Mouse (Mus musculus): ENCODE results near the gene Ston2.

The Ston2 gene

DNA sequence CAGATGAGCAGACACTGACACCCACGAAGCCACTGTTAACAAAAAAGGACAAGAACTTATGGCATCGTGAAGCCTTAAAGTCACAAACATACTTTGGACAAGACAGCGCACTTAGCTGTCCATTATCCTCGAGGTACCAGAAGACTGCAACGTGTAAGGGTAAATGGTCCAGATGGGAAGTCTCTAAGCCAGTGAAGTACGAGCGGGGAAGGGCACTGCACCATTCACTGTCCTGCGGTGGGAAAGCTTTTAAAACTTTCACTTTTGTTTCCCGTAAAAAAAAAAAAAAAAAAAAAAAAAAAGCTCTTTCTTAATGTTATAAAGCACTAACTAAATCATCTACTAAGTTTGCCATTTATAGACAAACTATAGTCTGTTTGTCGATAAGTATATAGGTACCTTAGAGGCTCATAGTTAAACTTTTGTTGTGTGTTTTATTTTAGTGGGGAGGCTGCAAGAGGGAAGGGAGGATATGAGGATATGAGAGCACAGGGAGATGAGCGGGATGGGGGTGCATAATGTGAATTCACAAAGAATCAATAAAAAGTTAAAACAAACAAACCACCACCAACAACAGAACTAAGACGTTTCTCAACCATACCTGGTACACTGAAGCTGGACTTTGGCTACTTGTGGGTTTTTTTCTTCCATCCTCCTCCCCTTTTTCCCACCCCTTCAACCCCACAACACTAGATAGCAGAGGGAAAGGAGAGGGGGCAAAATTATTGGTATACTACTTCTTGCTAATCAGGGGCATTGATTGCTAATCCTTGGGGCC is 127.4 kb downstream of the Ston2 start:
- DNase-seq (ENCODE audit: low spot score): no peak

- DNase-seq (ENCODE audit: low spot score): no peak
Observed at GRCm38 (mm10) chr12:91654399-91655122, 133.6 kb downstream of the Ston2 start.

DNA sequence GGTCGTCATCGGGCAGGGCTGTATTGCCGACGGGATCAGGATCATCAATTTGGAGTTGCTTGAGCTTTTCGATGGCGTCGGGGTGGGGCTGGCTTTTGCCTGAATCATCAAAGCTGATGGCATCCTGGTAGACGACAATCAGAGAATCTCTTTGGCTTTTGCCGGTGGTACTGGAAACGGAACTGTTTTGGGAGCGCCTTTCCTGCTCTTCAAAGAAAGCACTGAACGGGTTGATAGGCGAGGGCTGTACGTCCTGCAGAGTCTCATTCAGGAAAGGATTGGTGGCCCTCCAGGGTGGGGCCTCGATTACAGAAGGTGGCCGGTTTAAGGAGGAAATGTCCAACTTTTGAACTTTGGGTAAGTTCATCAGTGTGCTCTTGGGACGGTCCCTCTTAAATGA is 139.8 kb downstream of the Ston2 start:
- DNase-seq (ENCODE audit: low spot score): no peak

GRCm38 (mm10) chr12:91645361-91646123 is 142.6 kb downstream of the Ston2 start:
- DNase-seq (ENCODE audit: low spot score): no peak

GRCm38 (mm10) chr12:91643221-91643620 is 145.0 kb downstream of the Ston2 start:
- DNase-seq (ENCODE audit: low spot score): no peak

DNA sequence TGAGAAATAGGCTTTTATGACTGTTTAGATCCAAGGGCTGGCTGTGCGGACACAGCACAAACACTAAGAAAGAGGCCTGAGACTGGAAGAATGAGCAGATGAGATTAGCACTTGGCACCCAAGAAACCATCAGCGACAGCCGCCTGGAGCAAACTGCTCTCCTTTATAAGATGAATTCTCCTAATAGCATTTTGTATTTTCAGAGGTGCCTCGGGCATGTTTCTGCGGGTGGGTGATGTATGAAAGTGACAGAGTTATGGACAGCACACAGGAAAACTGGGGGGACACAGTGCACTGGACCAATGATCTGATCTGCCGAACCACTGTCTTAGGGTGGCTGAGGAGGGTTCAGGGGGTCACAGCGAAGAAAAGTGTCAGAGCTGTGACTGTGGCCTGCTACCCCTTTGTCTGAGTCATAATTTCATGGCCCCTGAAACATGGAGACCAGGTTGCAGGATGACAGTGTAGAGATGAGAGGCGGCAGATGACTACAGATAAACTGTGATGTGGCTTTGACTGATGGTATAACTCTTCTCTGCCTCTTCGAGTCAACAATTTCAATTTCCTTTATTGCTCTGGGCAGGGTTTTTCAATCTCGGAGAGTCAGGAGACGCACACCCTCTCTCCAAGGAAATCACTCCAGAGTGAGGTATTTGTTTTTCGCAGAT is 145.6 kb downstream of the Ston2 start:
- DNase-seq (ENCODE audit: low spot score): no peak

- DNase-seq (ENCODE audit: low spot score): no peak
Observed at GRCm38 (mm10) chr12:91641631-91642141, 146.5 kb downstream of the Ston2 start.

DNA sequence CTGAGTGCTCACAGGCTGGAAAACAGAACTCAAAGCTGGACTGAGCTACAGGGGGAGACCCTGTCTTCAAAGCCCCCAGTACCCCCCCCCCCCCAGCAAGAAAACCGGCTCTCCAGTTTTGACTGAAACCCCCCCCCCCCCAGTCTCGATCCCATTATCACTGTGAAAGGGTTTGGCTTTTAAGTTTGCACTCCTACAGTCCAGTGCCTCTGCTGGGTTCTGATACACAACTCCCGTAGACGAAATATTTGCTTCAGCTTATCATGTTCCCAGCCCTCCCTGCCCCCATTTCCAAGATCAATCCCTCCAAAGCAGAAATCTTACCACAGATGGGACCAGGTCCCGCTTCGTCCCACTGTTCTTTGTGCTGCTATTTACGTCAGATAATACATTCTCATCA is 147.1 kb downstream of the Ston2 start:
- DNase-seq (ENCODE audit: low spot score): no peak

DNA sequence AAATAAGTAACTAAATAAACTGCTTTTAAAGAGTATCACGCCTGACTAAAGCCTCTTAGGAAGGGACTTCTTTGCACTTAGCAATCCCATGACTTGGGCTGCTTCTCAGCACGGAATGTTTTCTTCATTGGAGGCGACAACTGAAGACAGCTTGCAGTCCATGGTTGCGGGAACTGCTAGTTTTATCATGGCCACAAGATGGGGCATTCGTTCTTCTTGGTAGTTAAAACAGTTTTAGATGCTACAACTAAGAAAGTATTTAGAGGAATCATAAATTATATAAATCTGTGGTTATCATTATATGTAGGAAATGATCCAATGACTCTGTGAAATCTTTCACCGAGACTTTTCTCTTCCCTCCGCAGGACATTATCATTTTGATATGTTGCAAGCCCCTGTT is 147.5 kb downstream of the Ston2 start:
- peak; percentile 79 for DNase-seq (ENCODE audit: low spot score)

GRCm38 (mm10) chr12:91638351-91638750 is 149.8 kb downstream of the Ston2 start:
- no peak for DNase-seq (ENCODE audit: low spot score)

GRCm38 (mm10) chr12:91637136-91637909 is 150.9 kb downstream of the Ston2 start:
- no peak for DNase-seq (ENCODE audit: low spot score)

- no peak for DNase-seq (ENCODE audit: low spot score)
Observed at GRCm38 (mm10) chr12:91626482-91626881, 161.7 kb downstream of the Ston2 start.

DNA sequence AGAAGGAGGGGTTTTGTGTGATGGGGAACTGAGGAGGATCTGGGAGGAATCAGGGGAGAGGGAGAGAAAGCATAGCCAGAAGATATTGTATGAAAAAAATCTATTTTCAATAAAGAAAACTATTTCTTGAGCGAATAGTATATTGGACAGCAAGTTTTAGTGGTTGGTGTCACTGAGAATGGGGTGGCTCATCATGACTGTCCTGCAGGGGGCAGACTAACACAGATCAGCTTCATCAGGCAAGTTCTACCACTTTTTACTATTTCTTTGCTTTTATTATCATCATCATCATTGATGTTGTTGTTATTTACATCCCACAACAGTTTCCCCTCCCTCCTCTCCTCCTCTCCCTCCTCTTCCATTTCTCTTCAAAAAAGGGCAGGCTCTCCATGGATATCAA is 163.2 kb downstream of the Ston2 start:
- peak; percentile 39 for DNase-seq (ENCODE audit: low spot score)

DNA sequence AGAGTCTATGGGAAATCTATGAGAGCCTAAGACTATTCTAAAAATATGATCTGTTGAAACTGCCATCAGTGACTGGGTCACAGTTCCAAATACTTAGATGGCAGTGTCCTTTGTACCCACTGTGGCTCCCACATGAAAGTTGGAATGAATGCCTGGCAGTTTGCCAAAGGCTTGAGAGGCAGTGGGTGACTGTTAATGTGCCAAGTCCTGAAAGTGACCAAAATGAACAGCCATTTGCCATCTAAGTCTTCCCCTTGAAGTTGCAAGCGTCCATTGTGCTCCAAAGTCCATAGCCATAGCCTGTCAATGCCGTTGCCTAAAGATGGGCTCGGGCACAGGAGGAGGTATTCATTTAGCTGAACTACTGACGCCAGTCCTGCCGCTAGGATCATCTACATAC is 178.8 kb downstream of the Ston2 start:
- DNase-seq (ENCODE audit: low spot score): no peak

GRCm38 (mm10) chr12:91607678-91608077 is 180.5 kb downstream of the Ston2 start:
- DNase-seq (ENCODE audit: low spot score): no peak

GRCm38 (mm10) chr12:91606651-91607050 is 181.5 kb downstream of the Ston2 start:
- no peak for DNase-seq (ENCODE audit: low spot score)

- DNase-seq (ENCODE audit: low spot score): no peak
Observed at GRCm38 (mm10) chr12:91604600-91604999, 183.6 kb downstream of the Ston2 start.

DNA sequence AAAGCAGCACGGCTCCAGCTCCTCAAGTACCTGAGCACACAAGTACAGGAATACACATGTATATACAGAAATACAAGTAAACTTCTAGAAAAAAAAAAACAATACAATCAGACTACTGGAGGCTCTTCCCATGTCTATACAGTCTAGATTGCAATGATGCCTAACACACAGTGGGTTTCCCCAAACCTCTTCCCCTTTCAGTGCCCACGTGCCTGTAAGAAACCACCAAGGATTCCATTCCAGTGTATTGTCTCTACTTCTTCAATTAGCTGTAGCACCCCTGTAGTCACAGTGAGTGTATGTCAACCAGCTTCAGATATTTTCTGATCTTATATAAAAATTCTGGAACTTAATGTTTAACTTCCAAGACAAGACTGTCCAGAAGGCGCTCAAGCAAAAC is 196.1 kb downstream of the Ston2 start:
- no peak for DNase-seq (ENCODE audit: low spot score)

DNA sequence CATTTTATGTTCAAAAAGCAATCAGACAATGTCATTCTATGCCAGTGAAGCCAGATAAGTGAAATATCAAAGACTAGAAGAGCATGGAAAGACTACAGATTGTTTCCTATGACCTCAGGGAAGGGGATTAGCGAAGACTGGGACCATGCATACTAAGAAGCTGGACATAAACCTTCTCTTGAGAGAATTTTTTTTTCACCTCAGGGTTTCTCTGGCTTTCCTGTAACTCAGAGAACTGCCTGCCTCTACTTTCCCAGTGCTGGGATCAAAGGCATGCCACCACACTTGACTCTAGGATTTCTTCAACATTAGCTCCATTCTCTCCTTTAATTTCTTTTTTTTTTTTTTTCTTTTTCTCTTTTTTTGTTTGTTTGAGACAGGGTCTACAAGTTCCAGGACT is 197.0 kb downstream of the Ston2 start:
- no peak for DNase-seq (ENCODE audit: low spot score)

GRCm38 (mm10) chr12:91590716-91591115 is 197.5 kb downstream of the Ston2 start:
- no peak for DNase-seq (ENCODE audit: low spot score)

Data from layer of hippocampus, adult 11-12 months (tissue).